Mouse (Mus musculus): ENCODE data around the gene Smyd2.

DNA sequence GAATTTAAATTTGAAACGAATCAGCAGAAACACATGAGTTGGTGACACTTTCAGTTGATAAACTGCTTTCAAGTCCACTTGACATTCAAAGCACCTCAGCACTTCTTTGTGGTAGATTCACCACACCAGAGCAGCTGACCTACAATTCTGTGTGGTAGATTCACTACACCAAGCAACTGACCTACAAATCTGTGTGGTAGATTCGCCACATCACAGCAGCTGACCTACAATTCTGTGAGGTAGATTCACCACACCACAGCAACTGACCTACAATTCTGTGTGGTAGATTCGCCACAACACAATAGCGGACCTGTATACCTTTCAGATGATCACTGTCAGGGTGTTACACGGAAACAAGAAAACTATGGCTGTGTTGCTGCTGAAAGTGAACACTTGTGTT is 19.6 kb upstream of the Smyd2 start:
- TF ChIP-seq POU5F1 (IDR thresholded peaks at IDR 0.05; ENCODE audit: borderline replicate concordance, low read length) (no peak), CTCF (conservative IDR thresholded peaks at IDR 0.05; ENCODE audit: low read length) (no peak), NANOG (IDR thresholded peaks at IDR 0.05; ENCODE audit: borderline replicate concordance, low read length) (no peak)
